Mouse (Mus musculus) heart, postnatal 0 days (tissue): Measurements from ENCODE around the gene St8sia2. TPM values are rescaled to one million over a fixed set of nuclear protein-coding genes. Genes with fewer than 3 reads are reported as not detected.
A peak's percentile ranks its signal among the peaks of the same experiment; 100 is the strongest.

Source experiments
- ATAC-seq: fragments of 200-750 bp; cut with Nextera tagmentation; 2 replicates; pipeline ENCODE4 v1.8.0; 2017; ENCODE audit warnings: low read depth, moderate number of reproducible peaks, moderate library complexity; ENCODE audit not compliant: insufficient read depth
- DNase-seq: peaks from one replicate; pipeline ENCODE4 v3.0.0-alpha.2; 2016; ENCODE audit warnings: low spot score
- H3K27ac ChIP-seq: fragments of 300-500 bp; sonication (generic); 2 replicates; pipeline ENCODE4 v1.5.1; 2014; ENCODE audit warnings: low read depth, mild to moderate bottlenecking
- H3K27me3 ChIP-seq: fragments of 300-500 bp; sonication (generic); 2 replicates; pipeline ENCODE4 v1.6.1; 2014; ENCODE audit warnings: low read length, mixed read lengths; ENCODE audit not compliant: control insufficient read depth, insufficient read depth
- H3K36me3 ChIP-seq: fragments of 300-500 bp; sonication (generic); replicated peaks from 2 replicates; pipeline ENCODE4 v1.6.1; 2014; ENCODE audit warnings: low read length, mixed read lengths; ENCODE audit not compliant: control insufficient read depth, insufficient read depth
- H3K4me1 ChIP-seq: fragments of 300-500 bp; sonication (generic); 2 replicates; pipeline ENCODE4 v1.6.1; 2014; ENCODE audit warnings: antibody characterized with exemption; ENCODE audit not compliant: control insufficient read depth, insufficient read depth
- H3K4me2 ChIP-seq: fragments of 300-500 bp; sonication (generic); 2 replicates; pipeline ENCODE4 v1.6.1; 2014; ENCODE audit warnings: low read depth, mild to moderate bottlenecking, low read length, moderate library complexity
- H3K4me3 ChIP-seq: fragments of 300-500 bp; sonication (generic); 2 replicates; pipeline ENCODE4 v1.5.1; 2014; ENCODE audit warnings: low read depth, low read length
- H3K9ac ChIP-seq: fragments of 300-500 bp; sonication (generic); replicated peaks from 2 replicates; pipeline ENCODE4 v1.6.1; 2014; ENCODE audit warnings: low read depth, low read length, mixed read lengths
- H3K9me3 ChIP-seq: fragments of 300-500 bp; sonication (generic); replicated peaks from 2 replicates; pipeline ENCODE4 v1.6.1; 2016; ENCODE audit warnings: low read length; ENCODE audit not compliant: control insufficient read depth
- CTCF ChIP-seq: IDR thresholded peaks from 2 replicates; pipeline ENCODE4 v1.5.1; 2016; ENCODE audit warnings: antibody characterized with exemption, control low read depth, low read depth
- EP300 ChIP-seq: IDR thresholded peaks from 2 replicates; pipeline ENCODE4 v1.6.1; 2016; ENCODE audit warnings: antibody characterized with exemption, low read depth
- WGBS: fragments of 180-500 bp; shearing (Covaris S2); extraction: QIAGEN DNeasy Blood & Tissue Kit; methylation state at CpG from one replicate; pipeline ENCODE4 v1.1.7; 2014; 5-methylcytosine and 5-hydroxymethylcytosine counted together
- polyA plus RNA-seq: library from polyadenylated mRNA; unstranded; fragments of >200 nt; fragmentation: Nextera tagmentation; extraction: Ambion mirVana; gene quantifications from 2 replicates; pipeline ENCODE4 v1.2.1, GENCODE M21; 2015
- total RNA-seq: library from RNA; depleted of rRNA; stranded (reverse); fragments of >200 nt; gene quantifications from 2 replicates; pipeline ENCODE4 v1.2.3, GENCODE M21; 2014; ENCODE audit warnings: low replicate concordance

St8sia2 gene
- total and polyA plus RNA-seq, 2 experiments from 2014 or later = 0.31 to 0.66 TPM

DNA sequence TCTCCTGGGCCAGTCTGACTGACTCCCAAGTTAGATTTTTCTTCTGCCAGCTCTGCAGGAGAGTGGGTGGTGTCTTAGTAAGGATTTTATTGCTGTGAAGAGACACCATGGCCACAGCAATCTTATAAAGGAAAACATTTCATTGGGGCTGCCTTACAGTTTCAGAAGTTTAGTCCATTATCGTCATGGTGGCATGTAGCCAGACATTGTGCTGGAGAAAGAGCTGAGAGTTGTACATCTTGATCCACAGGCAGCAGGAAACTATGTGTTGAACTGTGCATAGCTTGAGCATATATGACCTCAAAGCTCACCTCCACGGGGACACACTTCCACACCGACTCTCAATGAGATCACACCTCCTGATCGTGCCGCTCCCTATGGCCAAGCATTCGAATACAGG is 8.3 kb upstream of the St8sia2 start:
- H3K4me3 ChIP-seq = no peak overlapping the region
- WGBS = 63% methylated on average over 6 of the region's 6 CpGs
- DNase-seq = no peak
- no peaks in the 10 kb centered on the region for H3K4me1 ChIP-seq
- no peak overlapping the region for H3K27ac ChIP-seq
- H3K9ac ChIP-seq = no peak overlapping the region
- no peak overlapping the region for H3K4me2 ChIP-seq
- H3K9me3 ChIP-seq = no peaks in the 10 kb centered on the region
- no peak for ATAC-seq
- no peaks in the 10 kb centered on the region for H3K36me3 ChIP-seq
- TF ChIP-seq CTCF = no peak
- no peak for TF ChIP-seq EP300
- 0 out of 2 replicates have a peak, but pooled peaks cover 6% of the 10 kb centered on the region for H3K27me3 ChIP-seq

DNA sequence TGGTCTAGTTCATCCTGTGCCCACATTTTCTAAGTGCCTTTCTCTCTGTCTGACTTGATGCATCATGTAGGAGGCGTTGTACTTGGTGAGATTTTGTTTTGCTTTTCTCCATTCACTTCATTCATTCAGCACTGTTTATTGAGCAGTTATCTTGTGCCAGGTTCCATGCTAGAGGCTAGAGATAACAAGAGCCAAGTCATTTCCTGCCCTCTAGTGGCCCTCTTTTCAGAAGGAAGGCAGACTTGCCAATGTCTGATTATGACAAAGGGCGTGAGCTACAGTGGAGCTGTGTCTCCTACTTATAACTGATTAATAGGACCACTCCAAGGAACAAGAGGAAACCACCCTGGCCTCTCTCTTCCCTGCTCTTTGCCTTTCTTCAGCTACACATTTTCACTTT is 3.1 kb upstream of the St8sia2 start:
- WGBS = 41% methylated on average over 2 of the region's 2 CpGs
- Histone ChIP-seq H3K9ac (no peak overlapping the region), H3K4me3 (no peak overlapping the region), H3K4me1 (peaks cover 3% of the 10 kb centered on the region; the same call in 1 of the 2 replicates), H3K27me3 (peaks cover 40% of the 10 kb centered on the region), H3K36me3 (no peaks in the 10 kb centered on the region), H3K4me2 (no peak overlapping the region), H3K27ac (no peak overlapping the region), H3K9me3 (no peaks in the 10 kb centered on the region)
- TF ChIP-seq CTCF (no peak), EP300 (no peak)
- ATAC-seq = no peak
- DNase-seq = no peak

- peak; percentile 36; the same call in 1 of the 2 replicates for ATAC-seq
These were observed 461 bp downstream of the St8sia2 start for GRCm38 (mm10) chr7:74012858-74013600.

DNA sequence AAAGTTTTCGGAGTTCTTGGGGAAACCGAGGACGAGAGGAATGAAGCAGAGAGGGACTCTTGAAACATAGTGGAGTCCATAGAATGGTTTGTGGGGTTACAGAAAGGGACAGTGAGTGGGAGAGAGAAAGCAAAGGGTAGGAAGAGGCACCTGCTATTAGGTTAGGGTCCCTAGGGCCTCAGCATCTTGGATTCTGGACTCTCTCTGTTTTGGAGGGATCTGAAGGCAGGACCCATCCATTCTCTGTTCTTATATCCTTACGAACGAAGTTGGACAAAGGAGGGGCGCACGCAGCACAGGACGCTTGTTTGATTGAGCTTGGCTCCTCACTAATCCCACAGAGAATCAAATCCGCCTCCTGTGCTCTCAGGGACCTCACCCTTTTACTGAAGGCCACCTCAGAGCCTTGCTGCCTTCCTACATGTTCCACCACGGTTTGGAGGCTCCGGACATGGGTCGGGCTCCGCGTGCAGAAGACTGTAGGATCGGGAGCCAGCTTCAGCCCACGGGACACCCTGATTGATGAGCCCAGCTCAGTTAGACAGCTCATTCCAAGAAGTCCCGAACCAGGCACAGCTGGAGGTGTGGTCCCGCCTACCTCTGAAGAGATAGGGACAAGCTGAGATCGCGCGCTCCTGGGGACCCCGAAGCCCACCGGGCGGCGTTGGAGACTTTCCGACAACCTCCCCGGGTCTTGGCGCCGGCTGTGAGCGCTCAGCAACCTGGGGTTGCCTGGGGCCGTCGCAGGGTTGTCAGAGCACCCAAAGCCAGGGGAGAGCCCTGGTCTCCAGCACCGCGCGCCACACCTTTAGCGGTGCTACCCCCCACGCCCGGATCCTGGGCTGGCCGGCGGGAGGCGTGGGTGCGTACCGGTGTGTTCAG is 1.3 kb downstream of the St8sia2 start:
- H3K36me3 ChIP-seq = no peaks in the 10 kb centered on the region
- WGBS = 5% methylated on average over 43 of the region's 43 CpGs
- H3K4me3 ChIP-seq = peak overlapping the region; percentile 65
- DNase-seq = no peak
- no peak overlapping the region for H3K27ac ChIP-seq
- 0 out of 2 replicates have a peak, but pooled peaks have one; percentile 15 for ATAC-seq
- H3K4me2 ChIP-seq = peak overlapping the region; percentile 95
- no peaks in the 10 kb centered on the region for H3K9me3 ChIP-seq
- H3K9ac ChIP-seq = 0 out of 2 replicates have a peak overlapping the region, but pooled peaks have one; percentile 21
- peaks cover 50% of the 10 kb centered on the region for H3K27me3 ChIP-seq
- peaks cover 3% of the 10 kb centered on the region; the same call in 1 of the 2 replicates for H3K4me1 ChIP-seq
- TF ChIP-seq EP300 (no peak), CTCF (no peak)

More at GRCm38 (mm10) chr7:74012858-74013600, 461 bp downstream of the St8sia2 start:
- TF ChIP-seq EP300 = no peak
- no peak for TF ChIP-seq CTCF
- H3K27me3 ChIP-seq = peaks cover 47% of the 10 kb centered on the region
- peaks cover 3% of the 10 kb centered on the region; the same call in 1 of the 2 replicates for H3K4me1 ChIP-seq
- DNase-seq = no peak
- peak overlapping the region; percentile 21; the same call in 1 of the 2 replicates for H3K9ac ChIP-seq
- H3K4me2 ChIP-seq = peak overlapping the region; percentile 95
- peak overlapping the region; percentile 65 for H3K4me3 ChIP-seq
- H3K36me3 ChIP-seq = no peaks in the 10 kb centered on the region
- WGBS = under 1% methylated on average over 58 of the region's 70 CpGs
- H3K9me3 ChIP-seq = no peaks in the 10 kb centered on the region
- H3K27ac ChIP-seq = no peak overlapping the region

DNA sequence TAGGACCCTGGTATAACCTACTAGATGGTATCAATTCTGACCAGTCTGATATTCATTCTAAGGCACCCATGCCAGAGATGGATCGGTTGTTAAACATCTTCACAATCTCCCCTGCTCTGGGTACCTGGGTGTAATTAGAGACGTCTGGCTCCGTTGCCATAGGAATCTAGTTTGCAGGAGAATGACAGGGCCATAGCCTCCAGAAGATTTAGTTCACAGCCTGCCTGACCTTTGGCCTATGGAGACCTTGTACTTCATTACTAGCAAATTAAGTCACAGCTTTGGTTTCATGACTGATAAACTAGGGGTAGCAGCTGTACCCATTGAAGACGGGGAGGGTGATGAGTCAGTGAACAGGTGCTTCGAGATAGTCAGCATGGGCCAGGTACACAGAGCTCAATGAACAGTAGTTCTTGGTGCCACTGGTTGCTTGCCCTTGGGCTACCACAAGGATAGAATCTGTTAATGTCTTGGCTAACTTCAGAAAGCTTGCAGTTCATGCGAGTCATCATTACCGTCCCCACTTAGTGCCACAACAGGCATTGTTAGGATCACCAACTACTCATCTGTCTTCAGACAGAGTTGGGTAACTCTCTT is 4.4 kb downstream of the St8sia2 start:
- no peaks in the 10 kb centered on the region for H3K9me3 ChIP-seq
- H3K4me1 ChIP-seq = peaks cover 3% of the 10 kb centered on the region; the same call in 1 of the 2 replicates
- ATAC-seq (no peak), DNase-seq (no peak)
- WGBS = 68% methylated on average over 7 of the region's 7 CpGs
- no peak overlapping the region for H3K4me2 ChIP-seq
- H3K9ac ChIP-seq = no peak overlapping the region
- H3K27ac ChIP-seq = no peak overlapping the region
- TF ChIP-seq CTCF (no peak), EP300 (no peak)
- no peaks in the 10 kb centered on the region for H3K36me3 ChIP-seq
- H3K4me3 ChIP-seq = no peak overlapping the region
- H3K27me3 ChIP-seq = peaks cover 47% of the 10 kb centered on the region
